Mouse (Mus musculus) embryonic facial prominence, embryonic 11.5 days (tissue): Measurements from ENCODE around the gene C1qtnf2. TPM values are rescaled to one million over a fixed set of nuclear protein-coding genes. Genes with fewer than 3 reads are reported as not detected.

ENCODE experiments used
- ATAC-seq: fragments of 200-750 bp; cut with Nextera tagmentation; replicated peaks from 2 replicates; pipeline ENCODE4 v1.8.0; 2017; ENCODE audit warnings: low read depth; ENCODE audit not compliant: insufficient number of reproducible peaks, low FRiP score, low TSS enrichment
- DNase-seq: peaks from one replicate; pipeline ENCODE4 v3.0.0-alpha.2; 2015; ENCODE audit warnings: low spot score
- H3K27ac ChIP-seq: fragments of 300-500 bp; sonication (generic); replicated peaks from 2 replicates; pipeline ENCODE4 v1.5.1; 2014; ENCODE audit warnings: mild to moderate bottlenecking, low read depth, low read length, control low read depth
- H3K27me3 ChIP-seq: fragments of 300-500 bp; sonication (generic); 2 replicates; pipeline ENCODE4 v1.6.1; 2014; ENCODE audit warnings: mild to moderate bottlenecking, low read length, moderate library complexity, mixed read lengths; ENCODE audit not compliant: control insufficient read depth, insufficient read depth
- H3K36me3 ChIP-seq: fragments of 300-500 bp; sonication (generic); replicated peaks from 2 replicates; pipeline ENCODE4 v1.6.1; 2014; ENCODE audit warnings: low read depth, mild to moderate bottlenecking, low read length, moderate library complexity, mixed read lengths; ENCODE audit not compliant: control insufficient read depth, insufficient read depth
- H3K4me1 ChIP-seq: fragments of 300-500 bp; sonication (generic); 2 replicates; pipeline ENCODE4 v1.6.1; 2014; ENCODE audit warnings: low read length, mixed read lengths; ENCODE audit not compliant: control insufficient read depth, insufficient read depth
- H3K4me2 ChIP-seq: fragments of 300-500 bp; sonication (generic); 2 replicates; pipeline ENCODE4 v1.6.1; 2014; ENCODE audit warnings: low read depth, mild to moderate bottlenecking, control low read depth, low read length, moderate library complexity
- H3K4me3 ChIP-seq: fragments of 300-500 bp; sonication (generic); 2 replicates; pipeline ENCODE4 v1.5.1; 2014; ENCODE audit warnings: low read depth, low read length, control low read depth
- H3K9ac ChIP-seq: fragments of 300-500 bp; sonication (generic); replicated peaks from 2 replicates; pipeline ENCODE4 v1.6.1; 2014; ENCODE audit warnings: mild to moderate bottlenecking, control low read depth, low read length
- H3K9me3 ChIP-seq: fragments of 300-500 bp; sonication (generic); replicated peaks from 2 replicates; pipeline ENCODE4 v1.6.1; 2016; ENCODE audit warnings: mild to moderate bottlenecking, low read length, inconsistent platforms, mixed read lengths; ENCODE audit not compliant: control insufficient read depth
- WGBS: fragments of 180-500 bp; shearing (Covaris S2); extraction: QIAGEN DNeasy Blood & Tissue Kit; methylation state at CpG from one replicate; pipeline ENCODE4 v1.1.7; 2014; 5-methylcytosine and 5-hydroxymethylcytosine counted together
- polyA plus RNA-seq: library from polyadenylated mRNA; unstranded; fragments of >200 nt; fragmentation: Nextera tagmentation; extraction: Ambion mirVana; gene quantifications from 2 replicates; pipeline ENCODE4 v1.2.1, GENCODE M21; 2014

C1qtnf2 gene
- polyA plus RNA-seq, 1 experiment from 2014 or later, result 2.9 TPM

DNA sequence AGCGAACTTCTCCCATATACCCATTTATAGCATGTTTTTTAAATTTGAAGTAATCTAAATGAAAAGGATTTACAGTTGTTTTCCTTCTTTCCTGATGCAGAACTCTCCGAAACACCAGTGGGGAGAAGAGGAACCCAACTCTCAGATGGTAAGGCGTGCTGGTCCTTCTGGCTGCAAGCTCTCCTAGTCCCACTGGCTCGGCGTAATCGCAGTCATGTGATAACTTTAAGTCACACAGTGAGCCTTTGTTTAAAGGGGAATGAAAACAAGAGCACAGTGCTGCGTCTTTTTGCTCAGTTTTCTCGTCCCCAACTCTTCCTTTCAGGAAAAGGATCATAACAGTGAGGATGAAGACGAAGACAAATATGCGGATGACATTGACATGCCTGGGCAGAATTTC, 33.0 kb upstream of the C1qtnf2 start:
- ATAC-seq (no peak), DNase-seq (no peak)
- no peaks in the 10 kb centered on the region for H3K27me3 ChIP-seq
- H3K4me2 ChIP-seq, result no peak overlapping the region
- no peaks in the 10 kb centered on the region for H3K9me3 ChIP-seq
- H3K36me3 ChIP-seq, result peaks cover 10% of the 10 kb centered on the region
- H3K4me1 ChIP-seq, result no peaks in the 10 kb centered on the region
- no peak overlapping the region for H3K4me3 ChIP-seq
- H3K9ac ChIP-seq, result no peak overlapping the region
- 88% methylated on average over 10 of the region's 10 CpGs for WGBS
- no peak overlapping the region for H3K27ac ChIP-seq

- Histone ChIP-seq H3K27ac (no peak overlapping the region), H3K9ac (no peak overlapping the region), H3K36me3 (peaks cover 10% of the 10 kb centered on the region), H3K4me2 (no peak overlapping the region), H3K27me3 (no peaks in the 10 kb centered on the region), H3K9me3 (no peaks in the 10 kb centered on the region), H3K4me1 (no peaks in the 10 kb centered on the region), H3K4me3 (no peak overlapping the region)
- no peak for ATAC-seq
- DNase-seq, result no peak
- WGBS, result 93% methylated on average over 13 of the region's 13 CpGs
Measured at GRCm38 (mm10) chr11:43443183-43443582, 30.9 kb upstream of the C1qtnf2 start.

DNA sequence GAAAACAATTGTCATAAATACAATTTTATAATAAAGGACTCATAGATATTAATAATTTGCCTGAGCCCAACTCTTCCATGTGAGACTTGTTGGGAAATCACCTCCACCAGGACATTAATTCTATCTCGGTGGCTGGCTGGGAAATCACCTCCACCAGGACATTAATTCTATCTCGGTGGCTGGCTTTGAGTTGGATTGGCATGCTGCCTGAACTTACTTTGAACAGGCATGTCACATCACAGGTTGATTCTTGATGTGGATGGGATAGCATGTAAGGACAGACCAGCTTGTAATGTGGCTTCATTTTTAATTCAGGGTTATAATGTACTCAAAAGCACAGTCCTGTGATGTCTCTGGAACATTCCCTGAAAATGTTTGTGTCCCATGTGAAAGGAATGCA, 24.2 kb upstream of the C1qtnf2 start:
- ATAC-seq (no peak), DNase-seq (no peak)
- Histone ChIP-seq H3K27me3 (no peaks in the 10 kb centered on the region), H3K9ac (no peak overlapping the region), H3K4me1 (no peaks in the 10 kb centered on the region), H3K9me3 (no peaks in the 10 kb centered on the region), H3K4me2 (no peak overlapping the region), H3K27ac (no peak overlapping the region), H3K36me3 (peaks cover 3% of the 10 kb centered on the region), H3K4me3 (no peak overlapping the region)
- WGBS, result 83% methylated on average over 2 of the region's 2 CpGs

DNA sequence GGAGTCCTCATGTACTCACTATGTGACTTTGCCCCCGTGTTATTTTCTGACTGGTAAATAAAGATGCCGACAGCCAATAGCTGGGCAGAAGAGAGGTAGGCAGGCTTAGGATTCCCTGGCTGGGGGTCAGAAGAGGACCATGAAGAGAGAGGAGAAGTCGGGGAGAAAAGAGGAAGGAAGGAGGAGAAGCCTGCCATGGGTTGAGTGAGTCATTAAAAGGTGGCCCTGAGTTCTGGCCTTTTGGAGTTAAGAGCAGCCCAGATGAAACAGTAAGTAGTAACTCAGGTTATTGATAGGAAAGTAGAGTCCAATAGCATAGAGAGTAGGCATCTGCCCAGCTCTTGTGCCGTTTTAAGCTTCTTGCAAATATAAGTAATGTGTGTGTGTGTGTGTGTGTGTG, 22.8 kb upstream of the C1qtnf2 start:
- ATAC-seq (no peak), DNase-seq (no peak)
- Histone ChIP-seq H3K36me3 (no peaks in the 10 kb centered on the region), H3K27ac (no peak overlapping the region), H3K4me2 (no peak overlapping the region), H3K9me3 (no peaks in the 10 kb centered on the region), H3K9ac (no peak overlapping the region), H3K4me1 (no peaks in the 10 kb centered on the region), H3K27me3 (no peaks in the 10 kb centered on the region), H3K4me3 (no peak overlapping the region)
- 68% methylated on average over 4 of the region's 4 CpGs for WGBS

GRCm38 (mm10) chr11:43452266-43452665, 21.8 kb upstream of the C1qtnf2 start:
- Histone ChIP-seq H3K4me2 (no peak overlapping the region), H3K27me3 (no peaks in the 10 kb centered on the region), H3K9me3 (no peaks in the 10 kb centered on the region), H3K27ac (no peak overlapping the region), H3K36me3 (no peaks in the 10 kb centered on the region), H3K9ac (no peak overlapping the region), H3K4me3 (no peak overlapping the region), H3K4me1 (no peaks in the 10 kb centered on the region)
- ATAC-seq (no peak), DNase-seq (no peak)
- 79% methylated on average over 2 of the region's 2 CpGs for WGBS

- 92% methylated on average over 25 of the region's 25 CpGs for WGBS
- Histone ChIP-seq H3K27me3 (no peaks in the 10 kb centered on the region), H3K36me3 (no peaks in the 10 kb centered on the region), H3K9ac (no peak overlapping the region), H3K4me1 (no peaks in the 10 kb centered on the region), H3K27ac (no peak overlapping the region), H3K4me2 (no peak overlapping the region), H3K4me3 (no peak overlapping the region), H3K9me3 (no peaks in the 10 kb centered on the region)
- DNase-seq (no peak), ATAC-seq (no peak)
Measured at GRCm38 (mm10) chr11:43463204-43463603, 10.9 kb upstream of the C1qtnf2 start.

DNA sequence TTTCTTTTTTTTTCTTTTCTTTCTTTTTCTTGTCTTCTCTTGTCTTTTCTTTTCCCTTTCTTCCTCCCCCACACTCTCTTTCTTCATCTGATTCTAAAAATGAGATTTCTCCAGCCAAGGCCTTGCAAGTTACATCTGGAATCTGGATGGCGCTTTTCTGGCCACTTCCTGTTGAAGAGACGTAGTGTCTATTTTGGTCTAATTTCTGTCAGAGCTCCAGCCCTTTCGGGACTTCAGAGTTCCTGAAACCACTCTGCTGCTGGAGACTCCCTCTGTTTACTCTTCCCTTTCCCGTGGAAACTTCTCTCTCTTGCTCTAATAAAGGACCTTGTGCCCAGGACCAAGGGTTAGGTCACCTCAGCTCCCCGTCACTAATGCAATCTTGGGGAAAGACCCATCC, 4.0 kb upstream of the C1qtnf2 start:
- Histone ChIP-seq H3K4me3 (no peak overlapping the region), H3K4me2 (no peak overlapping the region), H3K9ac (no peak overlapping the region), H3K27me3 (no peaks in the 10 kb centered on the region), H3K9me3 (no peaks in the 10 kb centered on the region), H3K4me1 (no peaks in the 10 kb centered on the region), H3K36me3 (no peaks in the 10 kb centered on the region), H3K27ac (no peak overlapping the region)
- no peak for ATAC-seq
- no peak for DNase-seq
- WGBS, result 39% methylated on average over 5 of the region's 5 CpGs

DNA sequence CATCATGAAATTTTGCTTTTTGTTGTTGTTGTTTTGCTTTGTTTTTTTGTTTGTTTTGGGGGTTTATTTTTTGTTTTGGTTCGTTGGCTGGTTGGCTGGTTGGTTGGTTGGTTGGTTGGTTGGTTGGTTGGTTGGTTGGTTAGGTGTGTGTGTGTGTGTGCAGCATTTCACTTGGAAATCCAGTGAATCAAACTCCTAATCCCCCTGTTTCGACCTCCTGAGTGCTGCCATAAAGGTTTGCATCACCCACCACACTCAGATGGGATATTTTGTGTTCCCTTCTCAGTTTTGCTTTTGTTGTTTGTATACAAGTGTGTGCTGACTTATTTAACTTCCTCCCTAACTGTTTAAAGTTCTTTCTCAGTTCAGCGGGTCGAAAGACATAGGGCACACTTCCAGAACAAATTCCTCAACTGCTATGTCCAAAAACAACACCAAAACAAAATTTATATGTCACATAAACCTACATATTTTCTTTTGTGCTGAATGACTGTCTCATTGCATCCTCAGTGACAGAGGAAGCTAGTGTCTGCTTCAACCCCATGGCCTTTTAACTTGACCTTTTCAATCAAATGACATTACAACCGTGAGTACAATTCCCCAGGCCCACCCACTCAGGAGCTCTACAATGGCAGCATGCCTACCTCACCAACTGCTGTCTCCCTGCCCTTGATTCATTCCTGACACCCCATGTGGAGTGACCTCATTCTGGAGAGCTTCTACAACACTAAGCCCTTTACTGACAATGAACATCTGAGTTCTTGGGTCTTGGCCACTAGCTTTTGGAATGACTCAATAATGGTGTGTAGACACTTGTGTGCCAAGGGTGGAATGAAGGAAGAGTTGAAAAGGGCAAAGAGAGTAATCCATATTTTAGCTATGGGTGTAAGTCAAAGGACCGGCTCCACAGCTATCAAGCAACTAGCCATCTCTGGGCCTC, 2.9 kb upstream of the C1qtnf2 start:
- ATAC-seq (no peak), DNase-seq (no peak)
- Histone ChIP-seq H3K27me3 (no peaks in the 10 kb centered on the region), H3K9me3 (no peaks in the 10 kb centered on the region), H3K36me3 (no peaks in the 10 kb centered on the region), H3K9ac (no peak overlapping the region), H3K4me1 (no peaks in the 10 kb centered on the region), H3K4me3 (no peak overlapping the region), H3K4me2 (no peak overlapping the region), H3K27ac (no peak overlapping the region)
- 67% methylated on average over 6 of the region's 6 CpGs for WGBS
